Mouse (Mus musculus): Measurements from ENCODE around the gene 4930426L09Rik.

4930426L09Rik gene

DNA sequence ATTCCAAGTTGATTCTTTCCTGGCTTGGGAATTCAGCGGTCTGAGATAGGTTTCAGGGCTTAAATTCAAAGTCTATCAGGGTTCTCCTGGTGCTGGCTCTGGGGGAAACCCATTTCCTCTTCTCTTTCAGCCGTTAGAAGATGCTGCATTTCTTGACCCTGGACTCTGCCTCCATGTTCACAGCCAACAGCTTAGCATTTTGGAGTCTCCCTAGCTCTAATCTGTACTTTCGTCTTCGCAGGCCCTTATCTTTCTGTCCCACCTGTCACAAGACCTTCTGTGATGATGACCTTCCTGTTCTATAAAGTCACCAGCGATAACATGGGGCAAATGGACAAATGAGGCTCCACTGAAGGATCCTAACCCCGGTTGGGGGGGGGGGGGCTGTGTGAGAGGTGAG is 13.3 kb downstream of the 4930426L09Rik start:
- no peak for DNase-seq (ENCODE audit: low read depth, low spot score)

- no peak for DNase-seq (ENCODE audit: low read depth, low spot score)
These were observed 18.2 kb downstream of the 4930426L09Rik start for GRCm38 (mm10) chr2:19016348-19016747.

- no peak for DNase-seq (ENCODE audit: low read depth, low spot score)
These were observed 18.7 kb downstream of the 4930426L09Rik start for GRCm38 (mm10) chr2:19016839-19017238.

DNA sequence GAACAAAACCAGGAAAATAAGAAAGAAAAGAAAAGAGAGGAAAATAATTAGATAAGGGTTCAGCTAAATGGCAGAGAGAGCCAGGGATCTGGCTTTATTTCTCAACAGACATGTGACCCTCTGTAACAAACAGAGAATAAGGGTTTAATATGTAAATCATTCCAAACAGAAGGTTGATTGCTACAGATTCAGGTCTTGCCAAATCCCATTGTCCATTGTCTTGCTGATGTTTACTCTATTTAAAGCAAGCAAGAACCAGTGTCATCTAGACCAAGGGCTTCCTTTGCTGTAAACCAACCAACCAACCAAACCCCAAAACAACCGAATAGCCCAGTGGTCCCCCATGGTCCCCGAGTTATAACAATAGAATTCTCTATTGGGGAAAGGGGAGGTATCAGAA is 19.9 kb downstream of the 4930426L09Rik start:
- DNase-seq (ENCODE audit: low read depth, low spot score) = no peak

DNA sequence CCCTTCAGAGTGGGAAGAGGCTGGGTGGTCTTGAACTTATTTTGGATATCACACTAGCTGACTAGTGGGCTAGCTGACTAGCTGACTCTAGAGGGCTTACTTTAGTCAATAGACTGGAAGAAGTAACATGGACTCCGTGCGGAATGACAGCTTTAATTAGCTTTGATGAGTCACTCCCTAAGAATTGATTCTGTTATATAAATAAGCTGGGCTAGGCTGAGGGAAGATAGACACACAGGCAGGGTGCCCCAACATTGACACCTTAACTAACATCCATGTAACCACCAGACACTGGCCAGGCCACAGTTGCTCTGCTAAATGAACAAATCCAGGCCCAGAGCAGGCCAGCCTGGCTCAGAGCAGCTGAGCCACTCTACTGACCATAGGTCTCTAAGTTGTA is 26.7 kb downstream of the 4930426L09Rik start:
- no peak for DNase-seq (ENCODE audit: low read depth, low spot score)

- no peak for DNase-seq (ENCODE audit: low read depth, low spot score)
These were observed 39.3 kb downstream of the 4930426L09Rik start for GRCm38 (mm10) chr2:19037430-19037829.

DNA sequence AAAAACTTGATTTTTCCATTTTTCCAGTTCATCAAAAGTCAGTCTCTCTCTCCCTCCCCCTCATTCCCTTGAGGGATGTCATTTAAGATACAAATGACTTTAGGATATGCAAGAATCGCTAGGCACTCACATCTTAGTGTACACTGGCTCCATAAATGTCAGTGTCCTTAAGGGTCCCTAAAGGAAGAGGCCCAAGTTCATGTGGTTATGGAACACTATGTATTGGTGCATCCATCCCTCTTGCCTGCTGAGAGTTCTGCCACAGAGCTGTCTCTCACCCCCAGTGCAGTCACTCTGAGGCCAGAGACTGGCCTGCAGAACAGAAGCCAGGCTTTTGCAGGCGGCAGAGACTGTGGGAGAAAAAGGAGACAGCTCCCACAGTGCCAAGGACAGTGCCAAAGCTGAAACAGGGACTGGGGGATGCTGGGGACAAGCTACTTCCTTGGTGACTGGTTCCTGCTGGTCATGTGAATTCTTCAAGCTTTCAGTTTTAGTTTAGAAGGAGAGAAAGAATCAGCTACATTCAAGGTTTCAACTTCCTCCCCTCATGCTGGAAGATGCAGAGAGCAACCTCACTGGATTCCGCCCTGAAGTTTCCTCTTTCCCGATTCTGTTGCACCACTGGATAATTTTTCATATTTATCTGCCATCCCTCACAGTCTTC is 39.9 kb downstream of the 4930426L09Rik start:
- DNase-seq (ENCODE audit: low read depth, low spot score) = no peak

DNA sequence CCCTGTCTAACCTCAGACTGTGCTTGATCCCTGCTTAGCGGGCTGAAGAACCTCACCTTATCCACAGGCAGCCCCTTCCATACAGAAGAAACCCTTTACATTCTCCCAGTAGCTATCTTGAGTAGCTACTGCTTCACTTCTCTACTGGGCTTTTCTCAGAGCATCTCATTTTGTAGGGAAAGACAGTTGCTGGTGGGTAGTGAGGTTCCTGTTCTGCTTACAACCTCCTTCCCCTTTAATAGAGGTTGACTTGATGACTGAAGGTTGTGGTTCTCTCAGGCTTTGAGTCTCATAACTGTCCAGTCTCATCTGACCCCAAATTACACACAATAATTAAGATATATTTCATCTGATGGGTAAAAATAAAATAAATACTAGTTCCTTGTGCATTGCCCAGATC is 50.1 kb downstream of the 4930426L09Rik start:
- DNase-seq (ENCODE audit: low read depth, low spot score) = no peak

DNA sequence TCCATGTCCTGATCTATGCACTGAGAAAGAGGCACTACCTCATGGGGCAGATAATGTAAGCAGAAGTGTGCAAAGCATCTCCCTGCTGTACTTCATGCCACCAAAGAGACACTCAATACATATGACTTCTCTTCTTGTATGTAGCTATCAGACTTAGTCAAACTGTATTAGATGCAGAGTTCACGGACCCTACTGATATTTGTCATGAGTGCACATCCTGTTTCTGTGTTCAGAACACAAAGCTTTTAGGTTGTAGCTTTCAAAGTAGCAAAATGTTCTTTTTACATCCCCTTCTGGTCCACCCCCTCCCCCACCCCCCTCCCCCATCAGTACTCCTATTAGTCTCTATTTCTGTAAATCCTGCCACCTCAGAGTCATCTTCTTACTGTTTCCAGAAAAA is 51.2 kb downstream of the 4930426L09Rik start:
- DNase-seq (ENCODE audit: low read depth, low spot score) = no peak
